Mouse (Mus musculus) thymus, postnatal 10 days (tissue): ENCODE measurements around the gene Dgkh.
A peak's percentile ranks its signal among the peaks of the same experiment; 100 is the strongest.
"Not testable (repeated sequence)": the region's sequence is repeated elsewhere in the genome, so short reads cannot be mapped to it uniquely, and the experiment has no call there.

Experiments
- DNase-seq, 2 experiments: peaks; one replicate each; pipeline ENCODE4 v3.0.0; 2021; ENCODE audit warnings: low spot score in 2 of 2

The Dgkh gene

DNA sequence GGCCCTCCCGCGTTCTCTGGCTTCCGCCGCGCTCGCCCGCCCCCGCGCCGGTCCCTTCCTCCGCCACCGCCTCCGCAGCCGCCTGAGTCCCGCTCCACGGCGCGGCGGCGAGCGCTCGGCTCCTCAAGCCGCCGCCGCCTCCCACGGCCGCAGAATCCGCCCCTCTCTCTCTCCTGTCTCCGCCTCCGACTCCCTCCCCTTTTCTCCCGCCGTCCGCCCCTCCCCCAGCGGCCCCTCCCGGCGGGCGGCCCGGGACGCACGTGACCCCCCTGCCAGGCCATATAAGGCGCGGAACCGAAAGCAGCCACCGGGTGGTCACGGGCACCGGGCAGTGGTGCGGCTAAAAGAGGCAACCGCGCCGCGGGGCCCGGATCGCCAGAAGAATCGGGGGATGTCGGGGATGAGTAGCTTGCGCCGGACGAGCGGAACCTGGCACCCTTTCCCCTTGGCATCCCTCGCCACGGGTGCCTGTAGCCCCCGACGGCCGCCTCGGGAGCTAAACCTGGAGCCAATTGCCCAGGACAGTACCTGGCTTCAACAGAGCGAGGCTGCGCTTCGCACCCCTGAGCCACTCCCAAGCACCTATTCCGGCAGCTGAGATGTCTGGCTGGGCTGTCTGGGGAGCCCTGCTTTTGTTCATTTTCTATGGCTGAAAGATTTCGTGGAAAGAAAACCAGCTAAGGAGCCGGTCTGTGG, at the start of gene Dgkh:
Dgkh (minus strand) TSS at position 160 of the 696 bp plus-strand sequence.
- peak; percentile 56 to 62 for DNase-seq

DNA sequence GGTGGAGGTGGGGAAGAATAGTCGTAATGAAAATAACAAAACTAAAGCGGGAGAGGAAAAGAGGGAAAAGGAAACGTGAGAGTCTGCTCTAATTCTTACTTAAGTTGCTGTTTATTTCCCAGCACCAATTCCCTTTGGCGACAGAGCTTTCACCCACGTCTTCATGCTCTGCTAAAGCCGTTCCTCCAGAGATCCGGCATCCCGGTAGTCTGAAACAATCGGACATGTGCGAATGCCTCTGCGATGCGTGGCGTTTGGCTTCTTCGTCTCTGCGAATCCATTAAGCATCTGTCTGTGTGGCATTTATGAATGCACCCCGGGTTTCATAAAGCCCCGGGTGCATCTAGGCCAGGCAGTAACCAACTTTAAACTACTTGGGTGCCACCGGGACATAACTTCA, 44.6 kb upstream of the Dgkh start:
- no peak for DNase-seq

DNA sequence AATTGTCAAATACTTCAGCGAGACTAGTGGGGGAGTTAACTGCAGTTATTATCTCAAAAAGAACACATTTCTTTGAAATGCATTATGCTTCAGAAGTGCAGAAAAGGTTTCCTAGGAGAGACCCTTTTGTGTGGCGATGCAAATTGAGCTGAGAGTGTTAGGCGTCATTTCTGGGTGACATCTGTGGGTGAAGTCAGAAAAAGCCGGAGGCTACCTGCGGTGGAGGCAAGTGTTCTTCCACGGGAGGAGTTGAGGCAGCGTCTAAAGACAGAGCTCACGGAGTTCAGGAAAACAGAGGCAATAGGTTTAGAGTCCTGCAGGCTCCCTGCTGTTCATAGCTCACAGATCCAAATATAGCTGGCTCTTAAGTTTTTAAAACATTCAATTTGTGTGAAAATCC, 44.1 kb upstream of the Dgkh start:
- no peak for DNase-seq

DNA sequence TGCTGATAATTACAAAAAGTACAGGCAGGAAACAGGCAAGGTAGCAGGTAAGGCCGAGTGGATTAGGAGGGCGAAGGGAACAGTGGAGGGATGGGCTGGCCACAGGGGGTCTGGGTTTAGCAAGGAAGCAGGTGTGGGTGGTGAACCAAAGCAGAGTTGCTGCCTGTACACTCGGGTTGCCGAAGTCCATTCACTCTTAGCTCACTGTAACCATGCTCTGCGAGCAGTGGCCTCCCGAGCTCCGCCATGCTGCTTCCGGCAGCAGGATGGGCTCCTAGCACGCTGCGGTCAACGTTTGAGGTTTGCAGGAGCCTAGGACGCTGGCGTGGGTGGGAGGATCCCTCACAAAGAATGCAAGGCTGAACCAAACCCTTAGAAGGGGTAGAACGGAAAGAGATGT, 43.1 kb upstream of the Dgkh start:
- DNase-seq: no peak

DNA sequence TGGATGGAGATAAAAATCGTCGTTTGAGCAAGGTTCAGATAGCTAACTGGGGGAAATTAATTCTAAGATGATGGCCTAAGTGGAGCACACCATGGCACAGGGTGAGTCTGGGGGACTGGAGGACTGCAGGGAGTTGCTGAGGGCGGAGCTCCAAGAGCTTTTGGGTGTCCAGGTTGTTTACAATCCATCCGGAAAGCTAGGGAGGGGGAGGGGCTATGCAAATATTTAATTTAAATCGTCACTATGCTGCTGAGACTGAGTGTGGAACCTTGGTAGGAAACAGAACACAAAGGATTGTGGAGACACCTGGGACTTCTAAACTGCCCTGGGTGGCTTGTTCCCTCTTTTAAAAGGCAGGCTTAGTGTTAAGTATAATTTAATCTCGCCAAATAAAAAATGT, 42.6 kb upstream of the Dgkh start:
- DNase-seq: no peak

DNA sequence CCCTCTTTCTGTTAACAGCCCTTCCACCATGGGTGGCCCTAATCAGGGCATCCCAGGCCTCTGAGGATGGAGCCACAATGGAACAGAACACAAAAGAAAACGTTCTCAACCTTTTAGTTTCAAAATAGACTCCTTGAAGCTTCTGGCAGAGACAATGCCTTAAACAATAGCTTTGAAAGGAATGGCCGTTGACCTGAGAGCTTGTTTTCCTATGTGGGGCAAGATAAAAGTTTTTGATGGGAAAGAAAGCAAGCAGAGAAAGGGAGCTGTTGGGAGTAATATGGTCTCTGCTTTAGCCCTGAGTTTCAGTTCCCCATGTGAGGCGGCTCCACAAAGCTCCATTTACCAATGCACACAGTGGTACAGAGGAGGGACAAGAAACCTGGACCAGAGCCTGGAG, 37.9 kb upstream of the Dgkh start:
- no peak for DNase-seq

DNA sequence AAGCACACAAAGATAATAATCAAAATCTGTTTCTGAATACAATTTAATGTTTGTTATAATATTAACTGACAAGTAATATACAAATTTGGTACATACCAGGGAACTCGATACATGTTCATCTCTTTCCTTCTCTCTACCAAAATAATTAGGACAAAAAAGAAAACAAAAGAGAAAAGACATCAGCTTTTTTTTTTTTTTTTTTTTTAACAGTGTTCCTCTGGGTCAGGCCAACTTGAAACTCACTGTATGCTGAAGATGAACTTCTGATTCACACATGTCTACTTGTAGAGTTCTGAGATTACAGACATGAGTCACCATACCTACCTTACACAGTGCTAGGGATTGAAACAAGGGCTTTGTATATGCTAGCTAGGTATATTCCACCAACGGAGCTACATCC, 28.5 kb upstream of the Dgkh start:
- DNase-seq: no peak

DNA sequence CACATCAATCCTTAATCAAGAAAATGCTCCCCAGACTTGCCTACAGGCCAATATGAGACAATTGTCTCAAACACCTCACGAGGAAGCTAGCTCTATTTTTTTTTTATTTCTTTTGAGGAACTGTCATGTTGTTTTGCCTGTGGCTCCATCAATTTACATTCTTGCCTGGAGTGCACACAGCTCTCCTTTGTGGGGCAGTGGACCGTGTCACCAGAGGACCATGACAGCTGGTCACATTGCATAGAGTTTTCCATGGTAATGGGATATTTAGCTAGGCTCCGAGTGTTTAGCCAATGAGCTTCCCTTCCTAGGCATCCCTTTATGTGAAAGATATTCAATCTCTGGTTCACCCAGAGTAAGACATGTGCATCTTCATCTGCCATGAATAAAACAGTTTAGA, 26.9 kb upstream of the Dgkh start:
- DNase-seq: no peak

DNA sequence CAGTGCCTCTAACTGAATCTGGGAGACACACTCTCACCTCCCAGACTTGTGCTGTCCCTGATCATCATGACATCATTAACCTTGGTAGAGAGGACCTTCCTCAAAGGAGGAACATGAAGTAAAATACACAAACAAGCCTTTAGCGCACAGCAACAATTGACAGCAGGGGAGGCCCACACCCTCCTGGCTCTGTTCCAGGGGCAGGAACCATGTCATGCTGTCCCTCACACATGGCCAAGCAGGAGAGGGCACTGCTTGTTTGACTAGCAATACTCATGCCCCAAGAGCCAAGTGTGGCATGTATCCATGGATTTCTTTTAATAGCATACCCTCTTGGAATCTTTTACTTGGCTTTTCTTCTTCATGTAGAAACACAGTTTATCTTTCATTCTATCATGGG, 22.7 kb upstream of the Dgkh start:
- DNase-seq: no peak

DNA sequence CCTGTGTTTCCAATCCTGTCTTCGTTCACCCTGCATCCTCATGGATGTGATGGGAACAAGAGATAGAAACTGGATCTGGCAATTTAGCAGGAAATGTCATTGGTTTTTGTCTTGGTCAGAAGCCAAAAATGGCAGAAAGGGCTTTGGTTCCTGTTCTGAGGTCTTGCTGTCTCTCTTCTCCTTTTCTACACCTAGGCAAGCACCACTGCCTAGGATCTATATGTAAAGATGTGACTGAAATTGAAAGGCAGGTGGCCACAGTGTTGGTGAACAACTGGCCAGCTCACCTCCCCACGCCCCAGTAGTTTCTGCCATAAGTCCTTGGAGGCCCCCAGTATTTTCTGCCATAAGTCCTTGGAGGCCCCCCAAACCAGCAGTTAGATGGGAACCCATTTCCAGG, 16.1 kb upstream of the Dgkh start:
- no peak for DNase-seq

DNA sequence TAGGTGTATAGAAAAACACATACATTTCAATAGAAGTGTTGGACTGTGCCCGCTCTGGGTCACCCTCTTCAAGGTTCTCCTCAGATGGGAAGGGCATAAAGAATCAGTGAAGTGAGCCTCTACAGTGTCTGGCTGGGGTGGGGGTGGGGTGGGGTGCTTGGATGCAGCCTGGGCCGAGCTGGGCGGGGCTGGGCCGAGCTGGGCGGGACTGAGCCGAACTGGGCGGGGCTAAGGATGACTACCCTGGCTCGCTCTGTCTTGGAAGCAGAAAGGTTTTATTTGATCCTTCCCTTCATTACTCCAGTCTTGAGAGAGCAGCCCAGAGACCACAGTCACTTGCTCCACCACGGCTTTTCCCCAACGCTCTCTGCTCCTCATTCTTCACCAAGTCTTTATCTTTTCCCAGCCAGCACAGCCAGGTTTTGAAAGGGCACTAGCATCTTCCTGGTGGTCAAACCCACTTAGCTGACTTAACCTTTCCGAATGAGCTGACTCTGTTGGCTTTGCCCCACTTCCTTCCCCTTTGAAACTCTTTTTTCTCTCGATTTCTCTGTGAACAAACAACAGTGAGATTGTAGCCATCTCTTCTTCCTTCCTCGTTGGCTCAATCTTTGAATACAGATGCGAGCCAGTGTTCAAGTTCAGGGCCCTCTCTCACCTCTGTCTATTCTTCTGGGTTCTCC, 15.5 kb upstream of the Dgkh start:
- DNase-seq: no peak

DNA sequence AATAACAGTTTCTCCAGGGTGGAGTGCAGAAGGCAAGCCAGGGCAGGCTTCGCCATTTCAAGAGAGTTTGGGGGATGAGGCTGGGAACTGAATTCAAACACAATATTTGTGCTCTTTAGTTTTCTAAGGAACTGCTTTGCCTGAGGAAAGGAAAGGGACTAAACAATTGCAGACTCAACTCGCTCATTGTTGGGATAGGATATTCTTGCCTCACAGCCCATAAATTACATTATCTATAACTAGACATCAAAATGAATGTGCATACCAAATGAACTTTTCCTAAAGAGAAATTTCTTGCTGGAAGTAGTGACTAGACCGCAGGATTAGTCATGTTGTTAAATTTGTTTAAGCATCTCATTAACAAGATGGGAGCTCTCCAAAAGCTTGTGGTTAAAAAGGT, 14.9 kb upstream of the Dgkh start:
- no peak for DNase-seq

DNA sequence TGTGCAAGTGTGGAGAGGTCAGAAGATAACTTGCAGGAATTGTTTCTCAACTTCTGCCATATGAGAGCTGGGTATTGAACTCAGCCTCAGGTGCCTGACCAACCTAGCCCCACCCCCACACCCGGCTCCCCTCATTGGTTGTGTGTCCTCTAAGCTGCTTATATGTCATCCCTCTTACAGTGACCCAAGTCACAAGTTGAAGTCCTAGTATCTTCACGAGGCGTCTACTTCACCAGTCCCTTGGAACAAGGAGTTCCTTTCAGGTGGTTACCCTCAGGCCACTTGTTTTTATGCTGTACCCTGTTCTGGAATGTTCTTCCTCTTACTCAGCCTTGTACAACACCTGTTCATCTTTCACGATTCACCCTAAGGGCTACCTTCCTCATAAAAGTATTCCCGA, 2.0 kb upstream of the Dgkh start:
- no peak for DNase-seq

DNA sequence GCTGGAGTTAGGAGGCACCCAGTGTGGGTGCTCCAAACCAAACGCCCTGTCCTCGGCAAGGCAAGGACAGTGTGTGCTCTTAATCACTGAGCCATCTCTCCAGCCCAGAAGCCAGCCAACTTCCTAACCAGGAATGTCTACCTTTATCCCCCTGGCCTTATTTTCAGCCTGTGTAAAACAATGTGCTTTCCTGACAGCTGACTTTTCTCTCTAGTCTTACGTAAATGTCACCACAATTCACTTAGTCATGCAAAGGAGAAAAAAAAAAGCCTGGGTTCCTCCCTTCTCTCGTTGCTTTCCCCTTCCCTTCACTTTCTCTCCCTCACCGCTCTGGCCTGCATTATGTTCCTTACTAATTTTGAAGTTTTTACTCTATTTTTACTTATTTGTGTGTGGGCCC, 1.6 kb upstream of the Dgkh start:
- DNase-seq: not testable (repeated sequence)

DNA sequence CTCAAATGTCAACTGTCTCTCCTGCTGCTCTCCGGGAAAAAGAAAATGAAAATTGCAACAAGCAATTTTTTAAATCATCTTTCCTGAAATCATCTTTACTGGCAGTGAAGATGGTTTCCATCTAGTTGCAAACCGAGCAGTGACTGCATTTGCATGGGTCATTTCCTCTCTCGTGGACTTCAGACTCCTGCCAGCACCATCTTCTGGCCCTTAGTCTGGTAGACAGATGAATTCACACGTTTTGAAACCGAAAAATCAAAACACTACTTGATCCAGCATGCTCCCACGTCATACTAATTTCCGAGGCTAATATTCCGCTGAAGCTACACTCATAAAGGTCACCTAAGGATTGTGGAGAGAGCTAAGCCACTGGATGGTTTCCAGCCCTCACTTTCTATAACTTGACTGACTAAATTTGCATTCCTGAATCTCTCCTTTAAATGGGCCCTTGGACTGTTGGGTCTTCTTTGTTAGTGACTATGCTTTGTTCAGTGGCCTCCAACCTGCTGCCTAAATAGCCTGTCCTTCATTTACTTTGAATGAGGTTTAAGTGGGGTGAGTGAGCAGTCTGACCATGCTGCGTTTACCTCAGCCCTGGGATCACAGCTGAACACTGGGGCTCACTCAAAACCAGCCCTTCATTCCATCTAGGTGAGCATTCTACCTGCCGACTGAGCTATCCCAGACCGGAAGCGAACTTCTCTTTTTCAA, 945 bp upstream of the Dgkh start:
- no peak for DNase-seq

DNA sequence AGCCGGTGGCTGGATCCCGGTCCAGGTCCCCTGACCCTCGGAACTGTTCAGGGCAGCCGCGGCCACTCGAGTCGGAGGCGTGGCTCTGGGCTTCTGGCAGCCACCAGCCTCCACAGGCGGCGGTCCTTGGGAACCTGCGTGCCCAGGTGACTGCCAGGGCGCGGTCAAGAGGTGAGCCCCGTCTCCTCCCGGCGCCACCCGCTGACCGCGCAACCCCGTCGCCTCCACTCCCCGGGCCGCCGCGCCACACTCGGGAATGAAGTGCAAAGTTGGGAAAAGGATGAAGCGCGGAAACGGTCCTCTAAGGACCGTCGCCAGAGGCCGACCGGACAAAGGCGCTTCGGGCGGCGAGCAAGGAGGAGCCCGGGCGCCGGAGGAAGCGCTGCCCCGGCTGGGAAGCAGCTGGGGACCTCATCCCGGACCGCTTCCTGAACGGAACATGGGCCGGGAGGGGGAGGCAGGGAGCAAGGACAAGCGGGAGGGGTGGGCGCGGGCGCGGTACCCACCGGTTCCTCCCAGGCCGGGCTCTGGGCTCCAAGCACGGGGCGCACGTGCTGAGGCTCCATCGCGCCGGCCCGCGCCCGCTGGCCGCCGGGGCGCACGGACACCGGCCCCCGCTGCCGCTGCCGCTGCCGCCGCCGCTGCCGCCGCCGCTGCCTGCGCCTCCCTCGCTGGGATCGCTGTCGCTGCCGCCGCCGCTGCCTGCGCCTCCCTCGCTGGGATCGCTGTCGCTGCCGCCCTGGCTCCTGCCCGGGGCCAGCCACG, 542 bp downstream of the Dgkh start:
- DNase-seq: peak; percentile 7

DNA sequence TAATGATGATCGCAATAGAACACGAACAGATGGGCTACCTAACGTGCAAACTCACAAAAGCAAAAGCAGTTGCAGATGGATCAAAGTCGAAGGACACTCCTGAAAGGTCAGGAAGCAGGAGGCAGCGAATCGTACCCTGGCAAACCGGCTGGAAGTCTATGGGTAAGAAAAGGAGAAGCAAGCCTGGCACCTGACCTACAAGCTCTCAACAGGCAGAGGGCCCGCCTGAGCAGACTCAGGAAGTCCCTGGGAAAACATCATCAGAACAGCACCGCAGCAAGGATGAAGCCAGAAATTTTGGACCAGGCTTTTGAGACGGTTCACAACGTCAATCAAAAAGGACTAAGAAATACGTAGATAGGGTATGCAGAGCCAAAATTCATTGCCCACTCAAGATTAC, 1.3 kb downstream of the Dgkh start:
- DNase-seq: no peak

DNA sequence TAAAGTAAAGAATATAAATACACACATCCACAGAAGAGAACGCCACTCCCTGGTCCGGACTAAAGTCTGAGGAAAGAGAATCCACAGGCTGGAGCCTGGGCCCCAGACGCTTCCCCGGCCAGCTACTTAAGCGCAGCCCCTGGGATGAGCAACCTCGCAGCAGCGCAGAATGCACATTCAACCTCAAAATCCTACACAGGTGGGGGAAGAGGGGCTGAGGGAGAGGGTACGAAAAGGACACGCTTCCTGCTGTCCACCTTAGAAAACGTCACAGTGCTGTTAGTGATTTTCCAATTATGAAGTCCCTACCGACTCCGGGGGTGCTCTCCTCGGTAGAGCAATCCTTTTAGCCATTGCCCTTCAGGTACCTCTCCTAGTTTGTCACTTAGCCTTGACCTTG, 6.6 kb downstream of the Dgkh start:
- no peak for DNase-seq

DNA sequence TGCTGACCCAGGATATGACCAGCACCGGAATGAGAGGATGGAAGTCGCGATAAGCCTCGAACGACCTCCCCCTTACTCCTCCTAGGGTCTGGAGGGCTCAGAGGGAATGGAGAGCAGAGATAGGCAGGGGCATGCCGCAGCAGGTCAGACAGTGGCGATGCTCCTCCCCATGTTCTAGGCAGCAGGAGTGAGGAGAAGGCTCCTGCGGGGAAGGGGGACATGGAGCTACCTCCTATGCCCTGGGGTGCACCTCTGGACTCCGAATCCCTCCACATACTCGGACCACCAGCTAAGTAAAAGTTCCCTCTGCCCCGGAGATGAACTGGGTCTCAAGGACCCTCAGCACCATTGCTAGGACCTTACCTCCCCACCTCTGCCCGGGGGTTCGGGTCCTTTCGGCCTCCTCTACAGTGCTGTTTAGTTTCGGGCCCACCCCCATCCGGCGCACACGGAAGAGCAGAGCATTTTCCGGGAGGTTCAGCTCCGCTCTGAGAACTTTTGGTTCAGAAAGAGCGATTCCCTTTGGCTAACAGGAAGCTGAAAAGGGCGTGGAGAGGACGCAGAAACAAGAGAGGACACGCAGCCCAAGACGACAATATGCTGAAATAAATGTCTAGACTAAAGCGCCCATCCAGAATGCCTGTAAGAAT, 7.1 kb downstream of the Dgkh start:
- DNase-seq: peak in 1 of 2 experiments; percentile 7

DNA sequence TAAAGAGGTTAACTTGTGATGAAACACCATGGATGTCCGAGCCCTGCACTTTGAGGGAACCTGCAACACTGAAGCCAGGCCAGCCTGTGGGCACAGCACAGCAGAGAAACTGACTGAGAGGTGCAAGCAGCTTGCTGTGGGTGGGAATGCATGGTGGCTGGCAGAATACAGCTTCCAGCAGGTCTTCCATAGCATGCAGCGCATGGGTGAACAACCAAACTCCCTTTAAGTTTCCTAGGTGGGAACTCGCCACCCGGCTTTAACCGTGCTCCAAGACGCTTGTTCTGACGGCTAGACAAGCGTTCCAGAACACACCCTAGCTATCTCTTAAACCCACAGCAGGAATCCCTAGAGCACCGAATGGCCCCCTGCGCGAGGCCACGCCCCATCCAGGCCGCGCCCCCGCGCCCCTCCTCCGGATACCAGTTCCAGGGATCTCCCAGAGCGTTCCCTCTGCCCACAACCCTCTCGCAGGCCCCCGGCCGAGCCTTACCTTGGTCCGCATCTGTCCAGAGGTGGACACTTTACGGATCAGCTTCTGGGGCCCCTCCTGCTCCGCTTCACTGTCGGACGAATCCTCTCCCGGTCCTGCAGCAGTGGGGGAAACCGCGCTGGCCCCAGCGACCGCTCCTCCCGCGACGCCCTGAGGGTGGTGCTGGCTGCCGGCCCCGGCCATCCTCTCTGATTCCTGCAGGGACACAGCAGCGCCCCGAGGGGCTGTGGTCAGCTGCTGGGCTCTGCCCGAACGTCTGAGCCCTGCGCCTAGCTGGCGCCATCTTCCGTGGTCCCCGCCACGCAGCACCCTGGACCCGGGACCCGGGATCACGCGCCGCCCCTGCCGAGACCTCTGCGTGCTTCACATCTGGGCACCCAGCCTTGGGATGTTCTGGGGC, 7.9 kb downstream of the Dgkh start:
- peak; percentile 5 to 37 for DNase-seq

DNA sequence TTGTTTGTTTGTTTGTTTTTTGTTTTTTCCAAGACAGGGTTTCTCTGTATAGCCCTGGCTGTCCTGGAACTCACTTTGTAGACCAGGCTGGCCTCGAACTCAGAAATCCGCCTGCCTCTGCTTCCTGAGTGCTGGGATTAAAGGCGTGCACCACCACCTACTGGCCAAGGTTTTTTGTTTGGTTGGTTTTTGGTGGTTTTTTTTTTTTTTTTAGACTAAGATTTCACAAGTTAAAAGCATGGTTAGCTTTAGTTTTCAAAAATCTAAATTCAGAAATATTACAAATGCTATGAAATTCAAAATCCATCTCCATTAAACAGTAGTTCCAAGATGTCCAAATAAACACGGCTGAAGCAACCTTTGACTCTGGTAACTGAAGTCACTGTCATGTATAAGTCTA, 8.9 kb downstream of the Dgkh start:
- not testable (repeated sequence) for DNase-seq
